Mouse (Mus musculus) forebrain, embryonic 15.5 days (tissue): Measurements from ENCODE around the gene Olfr433. TPM values are rescaled to one million over a fixed set of nuclear protein-coding genes. Genes with fewer than 3 reads are reported as not detected.

Experiments
- ATAC-seq: fragments of 200-750 bp; cut with Nextera tagmentation; replicated peaks from 2 replicates; pipeline ENCODE4 v1.8.0; 2017; ENCODE audit warnings: mild to moderate bottlenecking, moderate TSS enrichment, moderate library complexity
- H3K27ac ChIP-seq: fragments of 300-500 bp; sonication (generic); replicated peaks from 2 replicates; pipeline ENCODE4 v1.5.1; 2015; ENCODE audit warnings: mild to moderate bottlenecking, inconsistent platforms
- H3K27me3 ChIP-seq: fragments of 300-500 bp; sonication (generic); 2 replicates; pipeline ENCODE4 v1.6.1; 2015; ENCODE audit warnings: inconsistent platforms
- H3K36me3 ChIP-seq: fragments of 300-500 bp; sonication (generic); 2 replicates; pipeline ENCODE4 v1.6.1; 2015; ENCODE audit warnings: mild to moderate bottlenecking, inconsistent platforms
- H3K4me1 ChIP-seq: fragments of 300-500 bp; sonication (generic); 2 replicates; pipeline ENCODE4 v1.6.1; 2015; ENCODE audit warnings: inconsistent platforms
- H3K4me2 ChIP-seq: fragments of 300-500 bp; sonication (generic); replicated peaks from 2 replicates; pipeline ENCODE4 v1.6.1; 2015; ENCODE audit warnings: mild to moderate bottlenecking, inconsistent platforms
- H3K4me3 ChIP-seq: fragments of 300-500 bp; sonication (generic); 2 replicates; pipeline ENCODE4 v1.5.1; 2015; ENCODE audit warnings: mild to moderate bottlenecking, inconsistent platforms
- H3K9ac ChIP-seq: fragments of 300-500 bp; sonication (generic); replicated peaks from 2 replicates; pipeline ENCODE4 v1.6.1; 2015; ENCODE audit warnings: mild to moderate bottlenecking, inconsistent platforms
- H3K9me3 ChIP-seq: fragments of 300-500 bp; sonication (generic); 2 replicates; pipeline ENCODE4 v1.6.1; 2016; ENCODE audit warnings: inconsistent platforms
- WGBS: fragments of 180-500 bp; shearing (Covaris S2); methylation state at CpG from one replicate; pipeline ENCODE4 v1.1.7; 2015; ENCODE audit warnings: mixed read lengths; 5-methylcytosine and 5-hydroxymethylcytosine counted together
- polyA plus RNA-seq: library from polyadenylated mRNA; unstranded; fragments of >200 nt; fragmentation: Nextera tagmentation; extraction: Ambion mirVana; gene quantifications from 2 replicates; pipeline ENCODE4 v1.2.1, GENCODE M21; 2015

Olfr433 gene
- polyA plus RNA-seq, 1 experiment from 2014 or later, result not detected

GRCm38 (mm10) chr1:174050532-174050931 lies 10.0 kb downstream of the Olfr433 start:
- Histone ChIP-seq H3K4me2 (no peak overlapping the region), H3K4me1 (no peaks in the 10 kb centered on the region), H3K4me3 (no peak overlapping the region), H3K9ac (no peak overlapping the region), H3K27ac (no peak overlapping the region), H3K27me3 (no peaks in the 10 kb centered on the region), H3K36me3 (no peaks in the 10 kb centered on the region), H3K9me3 (no peaks in the 10 kb centered on the region)
- ATAC-seq, result no peak
- 87% methylated on average over 4 of the region's 4 CpGs for WGBS

DNA sequence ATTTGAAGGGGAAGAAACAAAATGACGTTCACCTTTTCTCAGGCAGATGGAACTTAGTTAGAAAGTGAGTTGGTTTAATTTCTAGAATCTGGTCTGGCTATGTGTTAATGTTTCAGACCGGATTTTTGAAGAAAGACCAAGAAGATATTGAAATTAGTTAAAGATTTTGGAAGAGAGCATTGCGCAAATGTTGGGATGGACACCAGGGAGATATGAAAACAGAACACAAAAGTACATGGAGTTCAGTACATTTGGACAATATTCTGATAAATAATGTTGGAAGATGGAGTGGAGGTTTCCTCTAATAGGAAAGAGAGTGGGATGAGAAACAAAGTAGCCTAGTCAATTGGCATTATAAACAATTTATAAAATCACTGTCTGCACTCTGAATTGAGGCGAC lies 11.0 kb downstream of the Olfr433 start:
- 89% methylated on average over 4 of the region's 4 CpGs for WGBS
- ATAC-seq, result no peak
- no peaks in the 10 kb centered on the region for H3K9me3 ChIP-seq

DNA sequence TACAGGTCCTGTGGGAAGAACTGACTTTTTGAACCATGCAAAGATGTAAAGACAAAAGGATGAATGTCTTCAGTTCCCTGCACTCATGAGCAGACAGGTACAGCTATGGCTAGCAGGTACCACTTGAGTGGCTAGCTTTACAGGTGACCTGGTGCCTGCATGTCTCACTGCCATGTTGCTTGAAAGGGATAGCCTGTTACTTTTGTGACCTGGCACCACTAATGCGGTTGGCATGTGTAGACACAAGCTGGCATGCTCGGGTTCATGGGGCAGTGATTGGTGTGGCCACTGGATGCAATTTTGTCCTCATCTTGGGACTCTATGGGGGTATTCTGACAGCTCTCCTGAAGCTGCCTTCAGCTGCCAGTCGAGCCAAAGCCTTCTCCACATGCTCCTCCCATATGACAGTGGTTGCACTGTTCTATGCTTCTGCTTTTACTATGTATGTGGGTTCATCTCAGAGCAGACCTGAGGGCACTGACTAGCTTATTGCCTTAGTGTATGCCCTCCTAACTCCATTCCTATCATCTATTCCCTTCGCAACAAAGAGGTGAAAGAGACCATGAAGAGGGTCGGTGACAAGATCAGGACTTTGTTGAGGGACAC lies 11.5 kb downstream of the Olfr433 start:
- H3K27ac ChIP-seq, result no peak overlapping the region
- ATAC-seq, result no peak
- H3K4me1 ChIP-seq, result no peaks in the 10 kb centered on the region
- H3K9ac ChIP-seq, result no peak overlapping the region
- no peaks in the 10 kb centered on the region for H3K27me3 ChIP-seq
- no peaks in the 10 kb centered on the region for H3K36me3 ChIP-seq
- 80% methylated on average over 5 of the region's 5 CpGs for WGBS
- H3K4me2 ChIP-seq, result no peak overlapping the region
- H3K9me3 ChIP-seq, result no peaks in the 10 kb centered on the region
- no peak overlapping the region for H3K4me3 ChIP-seq

More for the DNA sequence above, 11.0 kb downstream of the Olfr433 start:
- no peak overlapping the region for H3K4me3 ChIP-seq
- H3K36me3 ChIP-seq, result no peaks in the 10 kb centered on the region
- H3K4me1 ChIP-seq, result no peaks in the 10 kb centered on the region
- H3K27me3 ChIP-seq, result no peaks in the 10 kb centered on the region
- H3K9ac ChIP-seq, result no peak overlapping the region
- H3K27ac ChIP-seq, result no peak overlapping the region
- H3K4me2 ChIP-seq, result no peak overlapping the region

GRCm38 (mm10) chr1:174052981-174053380 lies 12.5 kb downstream of the Olfr433 start:
- no peak overlapping the region for H3K4me3 ChIP-seq

DNA sequence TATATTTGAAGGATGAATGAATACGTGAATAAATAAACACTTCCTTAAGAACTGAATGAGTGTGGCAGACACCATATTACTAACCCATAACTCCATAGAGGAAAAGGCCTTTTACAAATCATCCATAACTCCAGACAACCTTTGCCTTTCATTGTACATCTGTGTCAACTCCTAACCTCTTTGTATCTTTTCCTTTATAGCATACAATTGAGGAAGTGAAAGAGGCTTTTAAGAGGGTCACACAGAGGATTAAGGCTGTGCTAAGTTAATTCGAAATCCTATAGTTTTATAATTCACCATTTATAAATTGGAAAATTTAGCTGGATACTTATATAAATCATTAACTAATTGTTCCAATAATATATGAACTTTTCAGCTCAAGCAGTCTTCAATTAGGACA lies 14.7 kb downstream of the Olfr433 start:
- Histone ChIP-seq H3K4me1 (no peaks in the 10 kb centered on the region), H3K9ac (no peak overlapping the region), H3K36me3 (no peaks in the 10 kb centered on the region), H3K27ac (no peak overlapping the region), H3K4me3 (no peak overlapping the region), H3K4me2 (no peak overlapping the region), H3K27me3 (no peaks in the 10 kb centered on the region), H3K9me3 (no peaks in the 10 kb centered on the region)
- no peak for ATAC-seq
- 81% methylated on average over 2 of the region's 2 CpGs for WGBS

More at GRCm38 (mm10) chr1:174052981-174053380, 12.5 kb downstream of the Olfr433 start:
- no peak overlapping the region for H3K27ac ChIP-seq
- H3K9me3 ChIP-seq, result no peaks in the 10 kb centered on the region
- H3K4me2 ChIP-seq, result no peak overlapping the region
- no peaks in the 10 kb centered on the region for H3K27me3 ChIP-seq
- 92% methylated on average over 3 of the region's 3 CpGs for WGBS
- no peak overlapping the region for H3K9ac ChIP-seq
- H3K36me3 ChIP-seq, result no peaks in the 10 kb centered on the region
- ATAC-seq, result no peak
- H3K4me1 ChIP-seq, result no peaks in the 10 kb centered on the region

DNA sequence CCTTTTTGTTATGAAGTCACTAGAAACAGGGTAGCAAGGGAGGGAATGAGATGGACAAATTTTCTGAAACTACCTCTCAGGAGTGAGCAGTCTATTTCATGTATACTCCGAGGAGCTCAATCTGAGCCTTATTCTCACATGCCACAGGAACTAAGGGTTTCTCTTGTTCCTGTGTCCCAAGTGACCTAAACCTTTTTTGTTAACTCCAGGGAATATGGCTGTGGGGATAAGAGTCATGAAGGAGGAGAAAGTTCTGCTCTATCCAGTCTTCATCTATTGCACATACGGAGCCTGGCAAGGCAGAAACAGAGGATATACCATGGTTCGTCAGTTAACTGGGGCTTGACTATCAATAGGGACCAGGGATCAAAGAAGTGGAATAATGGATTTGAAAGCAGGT lies 25.8 kb downstream of the Olfr433 start, which contains the start of gene Olfr430:
TSS of gene Olfr430 (plus strand) at position 301 of the 400 bp plus-strand sequence.
- H3K36me3 ChIP-seq, result no peaks in the 10 kb centered on the region
- 88% methylated on average over 3 of the region's 3 CpGs for WGBS
- no peaks in the 10 kb centered on the region for H3K4me1 ChIP-seq
- no peak within 1 kb of the TSS for H3K4me3 ChIP-seq
- no peaks in the 10 kb centered on the region for H3K27me3 ChIP-seq
- no peak within 1 kb of the TSS for H3K9ac ChIP-seq
- H3K4me2 ChIP-seq, result no peak within 1 kb of the TSS
- no peaks in the 10 kb centered on the region for H3K9me3 ChIP-seq
- ATAC-seq, result no peak
- H3K27ac ChIP-seq, result no peak within 1 kb of the TSS

- H3K4me2 ChIP-seq, result no peak within 1 kb of the TSS
- H3K27me3 ChIP-seq, result no peaks in the 10 kb centered on the region
- ATAC-seq, result no peak
- no peak within 1 kb of the TSS for H3K27ac ChIP-seq
- 92% methylated on average over 2 of the region's 2 CpGs for WGBS
- no peak within 1 kb of the TSS for H3K9ac ChIP-seq
- no peaks in the 10 kb centered on the region for H3K36me3 ChIP-seq
- H3K9me3 ChIP-seq, result no peaks in the 10 kb centered on the region
- no peak within 1 kb of the TSS for H3K4me3 ChIP-seq
- H3K4me1 ChIP-seq, result no peaks in the 10 kb centered on the region
Measured at GRCm38 (mm10) chr1:174084031-174084430, 43.5 kb downstream of the Olfr433 start, which contains the start of gene Olfr429. Gene Olfr429 (plus strand): TSS chr1:174084331.

Other genes with a start within 250 kb of the Olfr433 start
- 0.19 TPM in 2 replicates for gene Ifi211, start 127.7 kb upstream of the Olfr433 start, polyA plus RNA-seq
- gene Mndal, start 98.2 kb upstream of the Olfr433 start, polyA plus RNA-seq, result 2.4 and 3.5 TPM in 2 replicates
- 2.3 and 2.7 TPM in 2 replicates for gene Ifi203, start 98.0 kb upstream of the Olfr433 start, polyA plus RNA-seq
- gene Ifi202b, start 58.0 kb upstream of the Olfr433 start, polyA plus RNA-seq, result not detected in 2 replicates
- not detected in 2 replicates for gene Ifi205, start 8.9 kb upstream of the Olfr433 start, polyA plus RNA-seq
- gene Olfr432, start 8.5 kb downstream of the Olfr433 start, polyA plus RNA-seq, result not detected in 2 replicates
- not detected in 2 replicates for gene Olfr430, start 25.9 kb downstream of the Olfr433 start, polyA plus RNA-seq
- not detected in 2 replicates for gene Olfr429, start 43.6 kb downstream of the Olfr433 start, polyA plus RNA-seq
- not detected in 2 replicates for gene Olfr427, start 56.2 kb downstream of the Olfr433 start, polyA plus RNA-seq
- not detected in 2 replicates for gene Olfr231, start 80.5 kb downstream of the Olfr433 start, polyA plus RNA-seq
- not detected in 2 replicates for gene Olfr424, start 90.8 kb downstream of the Olfr433 start, polyA plus RNA-seq
- not detected in 2 replicates for gene Olfr420, start 114.9 kb downstream of the Olfr433 start, polyA plus RNA-seq
- gene Spta1, start 132.1 kb downstream of the Olfr433 start, polyA plus RNA-seq, result 0.08 and 0.13 TPM in 2 replicates
- not detected in 2 replicates for gene Olfr419, start 211.4 kb downstream of the Olfr433 start, polyA plus RNA-seq